Mouse (Mus musculus) MEL (cell line): ENCODE data around the gene Pla2g1b. TPM values are rescaled to one million over a fixed set of nuclear protein-coding genes. Genes with fewer than 3 reads are reported as not detected.

Experiments
- DNase-seq: peaks from one replicate; pipeline ENCODE4 v3.0.0; 2011; ENCODE audit warnings: low read depth, low spot score
- H3K27ac ChIP-seq: 2 replicates; pipeline ENCODE4 v1.5.1; 2012; ENCODE audit warnings: low read depth, mild to moderate bottlenecking, control low read depth, low read length, moderate library complexity; ENCODE audit not compliant: control insufficient read depth
- H3K27me3 ChIP-seq, 2 experiments: fragments of 150-350 bp in 1 of 2; sonication (generic) in 1 of 2; 2 replicates each; pipeline ENCODE4 v1.6.1; 2012; ENCODE audit warnings: low read length in 2 of 2, mild to moderate bottlenecking in 2 of 2, improper control_type of control experiment in 1 of 2, moderate library complexity in 1 of 2; ENCODE audit not compliant: insufficient read depth in 2 of 2, control insufficient read depth in 1 of 2
- H3K36me3 ChIP-seq, 2 experiments: 2 replicates each; pipeline ENCODE4 v1.6.1; 2012 to 2014; ENCODE audit warnings: low read length in 2 of 2, improper control_type of control experiment in 1 of 2, inconsistent platforms in 1 of 2, mild to moderate bottlenecking in 1 of 2; ENCODE audit not compliant: insufficient read depth in 2 of 2, control insufficient read depth in 1 of 2
- H3K4me1 ChIP-seq, 2 experiments: fragments of 150-350 bp in 1 of 2; sonication (generic) in 1 of 2; 2 replicates each; pipeline ENCODE4 v1.6.1; 2012; ENCODE audit warnings: low read length in 2 of 2, improper control_type of control experiment in 1 of 2, mild to moderate bottlenecking in 1 of 2; ENCODE audit not compliant: insufficient read depth in 2 of 2, control insufficient read depth in 1 of 2
- H3K4me3 ChIP-seq, 2 experiments: fragments of 150-350 bp in 1 of 2; sonication (generic) in 1 of 2; 2 replicates each; pipeline ENCODE4 v1.5.1; 2012; ENCODE audit warnings: low read depth in 2 of 2, low read length in 2 of 2, mild to moderate bottlenecking in 2 of 2, moderate library complexity in 2 of 2, control low read depth in 1 of 2, improper control_type of control experiment in 1 of 2; ENCODE audit not compliant: control insufficient read depth in 1 of 2, insufficient read depth in 1 of 2
- H3K79me2 ChIP-seq: 2 replicates; pipeline ENCODE4 v1.6.1; 2012; ENCODE audit warnings: mild to moderate bottlenecking, low read length, moderate library complexity; ENCODE audit not compliant: control insufficient read depth, poor library complexity, insufficient read depth
- H3K9ac ChIP-seq: 2 replicates; pipeline ENCODE4 v1.6.1; 2012; ENCODE audit warnings: low read depth, mild to moderate bottlenecking, control low read depth, low read length, moderate library complexity; ENCODE audit not compliant: control insufficient read depth, poor library complexity, severe bottlenecking
- H3K9me3 ChIP-seq: fragments of 150-350 bp; sonication (generic); replicated peaks from 2 replicates; pipeline ENCODE4 v1.6.1; 2012; ENCODE audit warnings: mild to moderate bottlenecking, low read length, improper control_type of control experiment, moderate library complexity; ENCODE audit not compliant: insufficient read depth
- BHLHE40 ChIP-seq: IDR thresholded peaks from 2 replicates; pipeline ENCODE4 v1.6.1; 2012; ENCODE audit warnings: low read depth, mild to moderate bottlenecking, inconsistent platforms, low read length, improper control_type of control experiment, borderline replicate concordance
- CHD1 ChIP-seq: IDR thresholded peaks from 2 replicates; pipeline ENCODE4 v1.6.1; 2012; ENCODE audit warnings: low read depth, mild to moderate bottlenecking, inconsistent platforms, low read length, improper control_type of control experiment
- CTCF ChIP-seq, 3 experiments: IDR thresholded peaks in 2 of 3; conservative IDR thresholded peaks in 1 of 3; 2 replicates each; pipeline ENCODE4 v1.5.1; 2011 to 2012; ENCODE audit warnings: low read length in 3 of 3, low read depth in 2 of 3, mild to moderate bottlenecking in 2 of 3, improper control_type of control experiment in 1 of 3, inconsistent platforms in 1 of 3, mixed read lengths in 1 of 3, moderate library complexity in 1 of 3; ENCODE audit not compliant: control insufficient read depth in 1 of 3, insufficient read depth in 1 of 3, poor library complexity in 1 of 3, severe bottlenecking in 1 of 3
- E2F4 ChIP-seq: IDR thresholded peaks from 2 replicates; pipeline ENCODE4 v1.6.1; 2011; ENCODE audit warnings: low read depth, low read length, improper control_type of control experiment, borderline replicate concordance
- ELF1 ChIP-seq: IDR thresholded peaks from 2 replicates; pipeline ENCODE4 v1.6.1; 2014; ENCODE audit warnings: low read depth, mild to moderate bottlenecking, inconsistent platforms, low read length, improper control_type of control experiment, moderate library complexity
- MAFK ChIP-seq: IDR thresholded peaks from 2 replicates; pipeline ENCODE4 v1.6.1; 2011; ENCODE audit warnings: low read depth, mild to moderate bottlenecking, low read length, improper control_type of control experiment, borderline replicate concordance
- MYB ChIP-seq: IDR thresholded peaks from 2 replicates; pipeline ENCODE4 v1.6.1; 2011; ENCODE audit warnings: mild to moderate bottlenecking, low read depth, low read length, improper control_type of control experiment
- POLR2AphosphoS2 ChIP-seq: IDR thresholded peaks from 2 replicates; pipeline ENCODE4 v1.6.1; 2011; ENCODE audit warnings: low read length, improper control_type of control experiment
- SIN3A ChIP-seq: IDR thresholded peaks from 2 replicates; pipeline ENCODE4 v1.6.1; 2012; ENCODE audit warnings: low read length, improper control_type of control experiment, inconsistent platforms
- TAL1 ChIP-seq: IDR thresholded peaks from 2 replicates; pipeline ENCODE4 v1.6.1; 2012; ENCODE audit warnings: mild to moderate bottlenecking, inconsistent platforms, low read length, moderate library complexity, mixed read lengths
- TCF12 ChIP-seq: IDR thresholded peaks from 2 replicates; pipeline ENCODE4 v1.6.1; 2014; ENCODE audit warnings: low read depth, mild to moderate bottlenecking, inconsistent platforms, low read length, improper control_type of control experiment, moderate library complexity
- UBTF ChIP-seq: IDR thresholded peaks from 2 replicates; pipeline ENCODE4 v1.6.1; 2012; ENCODE audit warnings: low read depth, mild to moderate bottlenecking, inconsistent platforms, low read length, improper control_type of control experiment, moderate library complexity, borderline replicate concordance; ENCODE audit not compliant: insufficient read depth
- ZMIZ1 ChIP-seq: IDR thresholded peaks from 2 replicates; pipeline ENCODE4 v1.6.1; 2012; ENCODE audit warnings: low read depth, mild to moderate bottlenecking, inconsistent platforms, low read length, improper control_type of control experiment, moderate library complexity
- ZNF384 ChIP-seq: IDR thresholded peaks from 2 replicates; pipeline ENCODE4 v1.6.1; 2012; ENCODE audit warnings: low read depth, mild to moderate bottlenecking, inconsistent platforms, low read length, improper control_type of control experiment
- polyA plus RNA-seq, 2 experiments: library from polyadenylated mRNA; stranded (reverse) in 1 of 2; unstranded in 1 of 2; fragments of >175 nt in 1 of 2; fragments of >200 nt in 1 of 2; gene quantifications; 2 replicates each; pipeline versions ENCODE4 v1.2.1 to v1.2.4; 2012; ENCODE audit warnings: low replicate concordance in 2 of 2, low read depth in 1 of 2; ENCODE audit not compliant: insufficient read length in 2 of 2, insufficient read depth in 1 of 2, missing spikeins in 1 of 2
- total RNA-seq: library from RNA; depleted of rRNA; stranded (reverse); fragments of 300-350 nt; gene quantifications from 2 replicates; pipeline ENCODE4 v1.2.3, GENCODE M21; 2012

Gene Pla2g1b
- total and polyA plus RNA-seq, 3 experiments: 0.58 to 6.6 TPM; not detected in 1

DNA sequence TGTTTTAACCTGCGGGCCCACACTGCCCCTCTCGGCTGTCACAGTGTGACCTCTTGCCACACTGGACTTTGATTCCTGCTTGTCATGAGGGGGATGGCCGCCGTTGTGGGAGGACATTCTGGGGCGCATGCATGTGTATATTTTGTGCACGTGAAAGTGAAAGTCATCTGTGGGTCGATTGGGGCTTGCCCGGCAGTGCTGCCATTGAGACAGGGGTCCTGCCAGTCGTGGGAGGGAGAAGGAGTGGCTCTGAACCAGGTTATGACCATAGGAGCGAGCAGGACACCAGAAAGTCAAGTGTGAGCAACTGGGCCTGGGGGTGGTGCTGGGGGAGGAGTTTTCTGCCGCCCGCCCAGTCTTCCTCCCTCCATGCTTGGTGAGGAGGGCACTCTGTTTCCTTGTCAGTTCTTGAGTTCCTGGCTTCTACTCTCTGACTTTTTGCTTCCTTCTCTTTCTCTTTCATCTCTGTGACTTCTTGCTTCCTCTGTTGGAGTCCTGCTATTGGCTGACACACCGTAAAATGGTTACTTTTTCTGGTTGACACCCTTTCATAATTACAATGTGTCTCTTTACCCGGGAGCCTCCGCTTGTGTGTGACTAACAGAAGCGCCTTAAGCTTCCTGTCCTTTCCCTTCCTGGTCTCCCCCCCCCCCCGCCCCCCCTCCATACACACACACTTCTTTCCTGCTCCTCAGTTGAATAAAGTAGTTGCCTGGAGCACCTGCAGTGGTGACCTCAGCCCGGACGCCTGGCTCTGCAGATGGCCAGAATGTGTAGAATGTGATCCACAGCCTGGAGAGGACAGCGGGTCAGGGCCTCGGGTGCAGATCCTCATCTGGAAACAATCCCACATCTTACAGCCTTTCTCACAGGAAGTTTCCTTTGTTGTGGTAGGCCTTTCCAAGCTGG, 55.7 kb downstream of the Pla2g1b start:
- H3K27ac ChIP-seq: no peak overlapping the region
- TF ChIP-seq E2F4: no peak
- no peak for DNase-seq
- no peaks in the 10 kb centered on the region for H3K27me3 ChIP-seq
- H3K79me2 ChIP-seq: no peaks in the 10 kb centered on the region
- H3K9ac ChIP-seq: no peak overlapping the region
- no peaks in the 10 kb centered on the region for H3K4me1 ChIP-seq
- no peaks in the 10 kb centered on the region; a peak in 1 of 4 replicates for H3K36me3 ChIP-seq
- H3K4me3 ChIP-seq: no peak overlapping the region
- no peaks in the 10 kb centered on the region for H3K9me3 ChIP-seq

DNA sequence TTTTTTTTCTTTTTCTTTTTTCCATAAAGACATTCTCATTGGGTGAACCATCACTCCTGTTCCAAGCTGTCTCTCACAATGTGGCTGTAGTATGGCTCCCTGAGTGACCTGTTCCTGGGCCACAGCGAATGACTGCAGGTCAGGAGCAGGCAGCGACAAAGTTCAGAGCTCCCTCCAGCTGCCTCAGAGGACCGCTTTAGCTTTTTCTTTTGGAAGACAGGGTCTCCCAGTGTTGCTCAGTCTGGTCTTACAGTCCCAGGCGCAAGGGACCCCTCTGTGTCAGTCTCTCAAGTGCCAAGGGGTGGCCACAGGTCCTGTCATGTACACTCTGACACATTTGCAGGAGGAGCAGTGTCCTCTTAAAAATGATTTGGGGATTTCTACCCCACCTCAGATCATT, 56.5 kb downstream of the Pla2g1b start:
- Histone ChIP-seq H3K36me3 (no peaks in the 10 kb centered on the region; a peak in 1 of 4 replicates), H3K27ac (no peak overlapping the region), H3K79me2 (no peaks in the 10 kb centered on the region), H3K27me3 (no peaks in the 10 kb centered on the region), H3K4me1 (no peaks in the 10 kb centered on the region), H3K9me3 (no peaks in the 10 kb centered on the region), H3K4me3 (no peak overlapping the region), H3K9ac (no peak overlapping the region)
- no peak for TF ChIP-seq CHD1
- TF ChIP-seq MYB: no peak
- no peak for TF ChIP-seq POLR2AphosphoS2
- TF ChIP-seq ELF1: no peak
- no peak for TF ChIP-seq ZMIZ1
- no peak for TF ChIP-seq ZNF384
- TF ChIP-seq MAFK: no peak
- TF ChIP-seq UBTF: no peak
- DNase-seq: no peak

DNA sequence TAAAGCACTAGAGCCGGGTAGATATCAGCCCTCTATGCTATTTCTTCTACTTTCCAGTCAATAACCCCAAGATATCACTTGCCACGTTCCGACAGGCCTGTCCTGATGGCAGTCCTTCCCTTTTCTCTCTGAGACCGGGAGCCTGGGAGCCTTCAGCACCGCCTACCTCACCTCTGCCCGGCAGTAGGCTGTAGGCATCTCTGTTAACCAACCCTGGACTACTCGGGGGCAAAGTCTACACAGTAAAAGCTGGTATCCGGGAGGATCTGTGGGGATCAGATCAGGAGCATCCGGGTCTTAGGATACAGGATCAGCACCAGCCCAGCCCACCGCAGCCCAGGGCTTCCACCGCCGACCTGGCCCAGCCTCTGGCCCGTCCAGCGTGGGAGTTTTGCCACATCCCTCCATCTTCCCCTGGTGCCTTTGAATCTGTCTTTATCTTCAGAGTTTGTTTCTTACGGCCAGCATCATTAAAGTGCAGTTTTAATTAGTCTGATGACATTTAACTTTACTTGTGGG, 57.0 kb downstream of the Pla2g1b start:
- no peak overlapping the region for H3K27ac ChIP-seq
- TF ChIP-seq BHLHE40 (no peak), TCF12 (no peak), SIN3A (no peak), POLR2AphosphoS2 (no peak), E2F4 (no peak), ELF1 (no peak), TAL1 (no peak), CTCF (IDR thresholded peaks at IDR 0.05 in 2 of 3, conservative IDR thresholded peaks at IDR 0.05 in 1 of 3; ENCODE audit: control insufficient read depth in 1 of 3, insufficient read depth in 1 of 3, low read depth in 2 of 3, low read length in 3 of 3, poor library complexity in 1 of 3, severe bottlenecking in 1 of 3) (no peak)
- DNase-seq: no peak
- no peaks in the 10 kb centered on the region for H3K9me3 ChIP-seq
- no peaks in the 10 kb centered on the region for H3K79me2 ChIP-seq
- H3K4me3 ChIP-seq: no peak overlapping the region
- H3K4me1 ChIP-seq: no peaks in the 10 kb centered on the region
- H3K27me3 ChIP-seq: no peaks in the 10 kb centered on the region
- H3K36me3 ChIP-seq: no peaks in the 10 kb centered on the region; a peak in 1 of 4 replicates
- H3K9ac ChIP-seq: no peak overlapping the region
